Mouse (Mus musculus) adrenal gland, postnatal 0 days (tissue): ENCODE results near the gene Cpz. TPM values are rescaled to one million over a fixed set of nuclear protein-coding genes. Genes with fewer than 3 reads are reported as not detected.

Experiments
- polyA plus RNA-seq: library from polyadenylated mRNA; unstranded; fragments of >200 nt; fragmentation: Nextera tagmentation; extraction: Ambion mirVana; gene quantifications from 2 replicates; pipeline ENCODE4 v1.2.1, GENCODE M21; 2015

Cpz gene
- polyA plus RNA-seq, result 9.1 and 9.4 TPM in 2 replicates

DNA sequence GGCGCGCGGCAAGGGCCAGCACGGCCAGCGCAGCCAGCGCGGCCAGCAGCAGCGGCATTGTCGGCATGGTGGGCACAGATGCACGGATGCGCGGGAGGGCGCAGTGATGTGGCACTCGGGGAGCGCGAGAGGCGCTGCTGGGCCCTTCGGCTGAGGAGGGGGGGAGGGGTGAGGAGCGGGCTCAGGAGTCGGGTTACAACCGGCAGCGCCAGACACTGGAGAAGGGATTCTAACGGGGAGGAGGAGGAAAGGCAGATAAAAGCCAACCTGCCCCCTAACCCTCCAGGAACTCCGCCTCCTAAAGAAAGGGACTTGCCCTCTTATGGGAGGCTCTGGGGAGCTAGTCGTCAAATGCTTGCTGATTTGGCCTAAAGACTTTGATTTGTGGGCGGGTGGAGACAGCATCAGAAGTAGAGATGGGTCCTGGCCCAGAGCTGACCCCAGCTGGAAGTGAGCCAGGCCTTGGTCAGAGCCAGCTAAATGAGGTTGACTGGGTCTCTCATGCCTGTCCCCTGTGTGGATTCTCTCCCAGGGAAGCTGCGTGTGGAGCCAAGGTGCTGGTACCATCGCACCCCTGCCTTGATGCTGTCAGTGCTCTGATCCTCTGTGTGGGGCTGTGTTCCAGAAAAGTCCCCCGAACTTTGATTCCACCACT lies at the start of gene Cpz:
TSS of gene Cpz (minus strand) at position 230 of the 655 bp plus-strand sequence.

DNA sequence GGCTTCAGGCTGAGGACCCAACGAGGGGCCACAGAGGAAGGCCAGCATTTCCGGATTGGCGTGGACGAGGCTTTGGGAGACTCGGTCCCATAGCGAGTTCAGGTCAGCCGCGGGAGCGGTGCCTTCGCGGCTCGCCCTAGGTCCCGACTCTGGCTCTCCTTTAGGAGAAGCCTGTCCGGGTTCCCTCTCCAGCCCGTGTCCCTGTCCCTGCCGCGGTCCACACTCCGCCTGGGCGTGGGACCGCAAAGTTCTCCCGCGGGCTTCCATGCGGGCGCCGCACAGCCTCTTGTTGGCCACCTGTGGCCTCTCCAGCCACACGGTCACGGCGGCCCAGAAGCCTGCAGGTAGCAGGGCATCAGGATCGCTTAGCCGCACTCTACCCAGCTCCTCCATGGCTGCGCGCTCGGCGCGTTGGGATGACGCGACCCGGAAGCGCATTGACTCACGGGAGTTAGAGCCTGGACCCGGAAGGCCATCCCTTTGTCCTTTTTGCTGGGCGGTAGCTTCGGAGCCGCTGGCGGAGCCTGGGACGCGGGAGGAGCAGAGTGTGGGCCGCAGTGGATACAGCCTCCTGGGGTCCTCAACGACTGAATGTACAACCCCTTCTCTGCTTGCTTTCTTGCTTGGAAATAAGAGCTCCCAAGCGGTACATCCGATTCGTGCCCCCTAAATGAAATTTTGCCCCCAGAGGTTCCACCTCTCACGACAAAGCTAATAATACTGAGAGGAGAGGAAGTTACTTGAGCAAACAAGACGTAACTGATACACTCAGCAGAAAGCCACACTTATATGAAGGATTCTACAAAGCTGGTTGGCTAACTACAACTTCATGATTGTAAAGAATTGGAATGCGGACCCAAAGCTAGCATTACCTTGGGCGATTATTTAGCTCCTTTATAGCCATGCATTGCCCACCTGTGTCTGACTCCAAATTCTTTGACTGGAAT lies 49.4 kb upstream of the Cpz start, which contains the start of gene Trmt44:
TSS of gene Trmt44 (minus strand) at position 418 of the 947 bp plus-strand sequence.

Other genes starting within 250 kb of the Cpz start
- gene Adra2c, start 247.4 kb downstream of the Cpz start, polyA plus RNA-seq, result 0.68 and 2.7 TPM in 2 replicates
- 9.4 and 40.5 TPM in 2 replicates for gene Hmx1, start 136.6 kb downstream of the Cpz start, polyA plus RNA-seq
- gene Trmt44, start 49.4 kb upstream of the Cpz start, polyA plus RNA-seq, result 2.8 and 4.1 TPM in 2 replicates
- gene Acox3, start 57.3 kb upstream of the Cpz start, polyA plus RNA-seq, result 12.0 and 23.5 TPM in 2 replicates
- gene Htra3, start 154.1 kb upstream of the Cpz start, polyA plus RNA-seq, result 64.1 and 76.8 TPM in 2 replicates
- gene Sh3tc1, start 214.3 kb upstream of the Cpz start, polyA plus RNA-seq, result 4.3 and 7.5 TPM in 2 replicates
- 4.1 and 5.4 TPM in 2 replicates for gene Ablim2, start 232.2 kb upstream of the Cpz start, polyA plus RNA-seq